Mouse (Mus musculus) midbrain, embryonic 14.5 days (tissue): ENCODE results near the gene Mdga1. TPM values are rescaled to one million over a fixed set of nuclear protein-coding genes. Genes with fewer than 3 reads are reported as not detected.

Source experiments
- ATAC-seq: fragments of 200-750 bp; cut with Nextera tagmentation; 2 replicates; pipeline ENCODE4 v1.8.0; 2017; ENCODE audit warnings: moderate number of reproducible peaks, moderate library complexity; ENCODE audit not compliant: low FRiP score, low TSS enrichment
- DNase-seq: peaks from one replicate; pipeline ENCODE4 v3.0.0-alpha.2; 2015
- H3K27ac ChIP-seq: fragments of 300-500 bp; sonication (generic); replicated peaks from 2 replicates; pipeline ENCODE4 v1.5.1; 2014; ENCODE audit warnings: mild to moderate bottlenecking, low read depth, low read length, moderate library complexity
- H3K27me3 ChIP-seq: fragments of 300-500 bp; sonication (generic); 2 replicates; pipeline ENCODE4 v1.6.1; 2014; ENCODE audit warnings: low read length, control low read depth, mixed read lengths; ENCODE audit not compliant: control insufficient read depth, insufficient read depth
- H3K36me3 ChIP-seq: fragments of 300-500 bp; sonication (generic); 2 replicates; pipeline ENCODE4 v1.6.1; 2014; ENCODE audit warnings: low read length, control low read depth; ENCODE audit not compliant: control insufficient read depth, insufficient read depth
- H3K4me1 ChIP-seq: fragments of 300-500 bp; sonication (generic); 2 replicates; pipeline ENCODE4 v1.6.1; 2014; ENCODE audit warnings: mild to moderate bottlenecking, antibody characterized with exemption, low read length, control low read depth; ENCODE audit not compliant: control insufficient read depth, insufficient read depth
- H3K4me2 ChIP-seq: fragments of 300-500 bp; sonication (generic); 2 replicates; pipeline ENCODE4 v1.6.1; 2014; ENCODE audit warnings: mild to moderate bottlenecking, low read length, moderate library complexity
- H3K4me3 ChIP-seq: fragments of 300-500 bp; sonication (generic); replicated peaks from 2 replicates; pipeline ENCODE4 v1.5.1; 2014; ENCODE audit warnings: low read depth, low read length
- H3K9ac ChIP-seq: fragments of 300-500 bp; sonication (generic); replicated peaks from 2 replicates; pipeline ENCODE4 v1.6.1; 2014; ENCODE audit warnings: mild to moderate bottlenecking, low read length, moderate library complexity
- H3K9me3 ChIP-seq: fragments of 300-500 bp; sonication (generic); 2 replicates; pipeline ENCODE4 v1.6.1; 2016; ENCODE audit warnings: low read length, control low read depth, mixed read lengths; ENCODE audit not compliant: control insufficient read depth
- WGBS: fragments of 180-500 bp; shearing (Covaris S2); extraction: QIAGEN DNeasy Blood & Tissue Kit; methylation state at CpG from one replicate; pipeline ENCODE4 v1.1.7; 2014; 5-methylcytosine and 5-hydroxymethylcytosine counted together
- polyA plus RNA-seq: library from polyadenylated mRNA; unstranded; fragments of >200 nt; fragmentation: Nextera tagmentation; extraction: Ambion mirVana; gene quantifications from 2 replicates; pipeline ENCODE4 v1.2.1, GENCODE M21; 2014

The Mdga1 gene
- polyA plus RNA-seq, 1 experiment from 2014 or later: 20.5 TPM

DNA sequence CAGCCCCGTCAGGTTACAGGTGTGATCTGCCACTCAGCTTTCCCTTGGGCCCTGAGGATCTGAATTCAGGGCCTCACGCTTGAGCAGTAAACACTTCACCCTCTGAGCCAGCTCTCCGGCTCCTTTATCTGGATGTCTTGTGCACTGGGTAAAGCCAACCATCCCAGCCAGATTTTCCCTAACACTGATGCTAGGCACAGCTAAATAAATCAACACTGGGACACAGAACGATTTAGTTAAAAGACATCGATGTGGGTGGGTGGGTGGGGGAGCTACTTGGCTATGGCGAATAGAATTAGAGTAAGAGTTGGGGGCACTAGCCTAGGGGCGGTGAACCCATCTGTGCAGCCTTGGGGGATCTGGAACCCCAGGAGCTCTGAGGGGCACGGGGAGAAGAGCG lies 135.6 kb downstream of the Mdga1 start:
- WGBS: 70% methylated on average over 9 of the region's 9 CpGs
- DNase-seq (no peak), ATAC-seq (no peak)
- no peak overlapping the region for H3K9ac ChIP-seq
- H3K4me1 ChIP-seq: peaks cover 19% of the 10 kb centered on the region
- H3K4me3 ChIP-seq: no peak overlapping the region
- peaks cover 9% of the 10 kb centered on the region; the same call in 1 of the 2 replicates for H3K36me3 ChIP-seq
- H3K27ac ChIP-seq: 0 out of 2 replicates have a peak overlapping the region, but pooled peaks have one; percentile 26
- H3K27me3 ChIP-seq: no peaks in the 10 kb centered on the region
- no peak overlapping the region for H3K4me2 ChIP-seq
- H3K9me3 ChIP-seq: no peaks in the 10 kb centered on the region

- H3K27ac ChIP-seq: no peak overlapping the region
- no peak for ATAC-seq
- 90% methylated on average over 11 of the region's 11 CpGs for WGBS
- DNase-seq: no peak
- H3K9ac ChIP-seq: no peak overlapping the region
- H3K36me3 ChIP-seq: peaks cover 9% of the 10 kb centered on the region; the same call in 1 of the 2 replicates
- H3K9me3 ChIP-seq: no peaks in the 10 kb centered on the region
- no peaks in the 10 kb centered on the region for H3K27me3 ChIP-seq
- H3K4me2 ChIP-seq: no peak overlapping the region
- no peak overlapping the region for H3K4me3 ChIP-seq
- no peaks in the 10 kb centered on the region for H3K4me1 ChIP-seq
Observed at GRCm38 (mm10) chr17:29831696-29832095, 138.2 kb downstream of the Mdga1 start.

DNA sequence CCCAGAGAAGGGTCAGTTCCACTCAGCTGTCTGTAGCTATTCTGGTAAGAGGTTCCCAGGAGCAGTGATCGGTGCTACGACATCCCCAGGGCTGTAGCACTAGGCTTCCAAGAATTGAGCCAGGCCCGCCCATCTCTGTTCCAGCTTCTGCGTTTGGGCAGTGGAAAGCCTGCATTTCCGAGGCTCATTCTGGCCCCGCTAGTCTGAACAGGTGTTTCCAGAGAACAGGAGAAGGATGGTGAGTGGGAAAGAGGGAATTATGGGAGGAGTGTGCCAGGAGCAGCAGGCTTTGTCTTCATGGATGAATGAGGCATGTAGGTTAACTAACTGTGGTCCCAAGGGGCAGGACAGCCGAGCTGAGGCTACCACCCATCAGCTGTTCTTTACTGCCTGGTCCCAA lies 140.8 kb downstream of the Mdga1 start:
- H3K27me3 ChIP-seq: no peaks in the 10 kb centered on the region
- H3K4me2 ChIP-seq: no peak overlapping the region
- DNase-seq (no peak), ATAC-seq (no peak)
- 0 out of 2 replicates have a peak overlapping the region, but pooled peaks have one; percentile 26 for H3K27ac ChIP-seq
- H3K9ac ChIP-seq: no peak overlapping the region
- H3K36me3 ChIP-seq: peaks cover 9% of the 10 kb centered on the region; the same call in 1 of the 2 replicates
- WGBS: 77% methylated on average over 7 of the region's 7 CpGs
- no peak overlapping the region for H3K4me3 ChIP-seq
- H3K9me3 ChIP-seq: no peaks in the 10 kb centered on the region
- no peaks in the 10 kb centered on the region for H3K4me1 ChIP-seq

GRCm38 (mm10) chr17:29827602-29828001 lies 142.3 kb downstream of the Mdga1 start:
- 66% methylated on average over 5 of the region's 5 CpGs for WGBS
- no peak overlapping the region for H3K4me2 ChIP-seq
- H3K36me3 ChIP-seq: peaks cover 9% of the 10 kb centered on the region; the same call in 1 of the 2 replicates
- H3K27me3 ChIP-seq: no peaks in the 10 kb centered on the region
- DNase-seq (no peak), ATAC-seq (no peak)
- no peak overlapping the region for H3K9ac ChIP-seq
- no peak overlapping the region for H3K4me3 ChIP-seq
- no peaks in the 10 kb centered on the region for H3K9me3 ChIP-seq
- no peaks in the 10 kb centered on the region for H3K4me1 ChIP-seq
- no peak overlapping the region for H3K27ac ChIP-seq

GRCm38 (mm10) chr17:29824512-29825120 lies 145.3 kb downstream of the Mdga1 start:
- WGBS: 77% methylated on average over 4 of the region's 4 CpGs
- H3K9ac ChIP-seq: no peak overlapping the region
- no peaks in the 10 kb centered on the region for H3K4me1 ChIP-seq
- no peaks in the 10 kb centered on the region for H3K36me3 ChIP-seq
- DNase-seq (no peak), ATAC-seq (no peak)
- no peak overlapping the region for H3K27ac ChIP-seq
- no peaks in the 10 kb centered on the region for H3K9me3 ChIP-seq
- H3K4me2 ChIP-seq: no peak overlapping the region
- H3K27me3 ChIP-seq: no peaks in the 10 kb centered on the region
- H3K4me3 ChIP-seq: no peak overlapping the region

- WGBS: 69% methylated on average over 5 of the region's 5 CpGs
- H3K4me2 ChIP-seq: no peak overlapping the region
Observed at GRCm38 (mm10) chr17:29824208-29824509, 145.7 kb downstream of the Mdga1 start.

GRCm38 (mm10) chr17:29823439-29824207 lies 146.3 kb downstream of the Mdga1 start:
- peaks cover 1% of the 10 kb centered on the region for H3K4me1 ChIP-seq
- H3K27ac ChIP-seq: no peak overlapping the region
- H3K4me3 ChIP-seq: no peak overlapping the region
- no peak for ATAC-seq
- H3K36me3 ChIP-seq: no peaks in the 10 kb centered on the region
- 80% methylated on average over 14 of the region's 14 CpGs for WGBS
- H3K27me3 ChIP-seq: no peaks in the 10 kb centered on the region
- H3K4me2 ChIP-seq: no peak overlapping the region
- H3K9ac ChIP-seq: no peak overlapping the region
- DNase-seq: no peak
- no peaks in the 10 kb centered on the region for H3K9me3 ChIP-seq

More at GRCm38 (mm10) chr17:29824208-29824509, 145.7 kb downstream of the Mdga1 start:
- Histone ChIP-seq H3K4me3 (no peak overlapping the region), H3K9ac (no peak overlapping the region), H3K36me3 (no peaks in the 10 kb centered on the region), H3K9me3 (no peaks in the 10 kb centered on the region), H3K27me3 (no peaks in the 10 kb centered on the region), H3K27ac (no peak overlapping the region), H3K4me1 (no peaks in the 10 kb centered on the region)
- ATAC-seq (no peak), DNase-seq (no peak)

- Histone ChIP-seq H3K27ac (no peak overlapping the region), H3K4me1 (peaks cover 13% of the 10 kb centered on the region), H3K4me2 (no peak overlapping the region), H3K9me3 (no peaks in the 10 kb centered on the region), H3K36me3 (no peaks in the 10 kb centered on the region), H3K9ac (no peak overlapping the region), H3K4me3 (no peak overlapping the region), H3K27me3 (no peaks in the 10 kb centered on the region)
- 87% methylated on average over 3 of the region's 3 CpGs for WGBS
- DNase-seq: no peak
- no peak for ATAC-seq
Observed at GRCm38 (mm10) chr17:29819608-29820007, 150.3 kb downstream of the Mdga1 start.

GRCm38 (mm10) chr17:29818989-29819388 lies 150.9 kb downstream of the Mdga1 start:
- Histone ChIP-seq H3K4me2 (no peak overlapping the region), H3K4me3 (no peak overlapping the region), H3K9ac (no peak overlapping the region), H3K9me3 (no peaks in the 10 kb centered on the region), H3K4me1 (peaks cover 16% of the 10 kb centered on the region), H3K27me3 (no peaks in the 10 kb centered on the region), H3K27ac (no peak overlapping the region), H3K36me3 (no peaks in the 10 kb centered on the region)
- no peak for ATAC-seq
- DNase-seq: no peak
- 84% methylated on average over 7 of the region's 7 CpGs for WGBS
